Mouse (Mus musculus): ENCODE measurements at regions not wholly inside any gene's neighbourhood (a gene's known extent, or its start where the extent isn't known, plus 50 kb on each side); places are given as distances from the start of the nearest gene placed in this dataset.

GRCm38 (mm10) chr6:117099871-117100270 is 68.5 kb upstream of the Cxcl12 start:
- ATAC-seq (replicated peaks; ENCODE audit: low FRiP score, low TSS enrichment, poor library complexity, severe bottlenecking) = no peak

- no peak for ATAC-seq (replicated peaks; ENCODE audit: low FRiP score, low TSS enrichment, poor library complexity, severe bottlenecking)
These were observed 65.6 kb upstream of the Cxcl12 start for GRCm38 (mm10) chr6:117102693-117103092.

GRCm38 (mm10) chr6:117104047-117104446 is 64.3 kb upstream of the Cxcl12 start:
- ATAC-seq (replicated peaks; ENCODE audit: low FRiP score, low TSS enrichment, poor library complexity, severe bottlenecking) = no peak

GRCm38 (mm10) chr6:117104463-117104862 is 63.9 kb upstream of the Cxcl12 start:
- ATAC-seq (replicated peaks; ENCODE audit: low FRiP score, low TSS enrichment, poor library complexity, severe bottlenecking) = no peak

- no peak for ATAC-seq (replicated peaks; ENCODE audit: low FRiP score, low TSS enrichment, poor library complexity, severe bottlenecking)
These were observed 63.1 kb upstream of the Cxcl12 start for GRCm38 (mm10) chr6:117105182-117105589.

- ATAC-seq (replicated peaks; ENCODE audit: low FRiP score, low TSS enrichment, poor library complexity, severe bottlenecking) = no peak
These were observed 58.0 kb upstream of the Cxcl12 start for GRCm38 (mm10) chr6:117110291-117110690.

GRCm38 (mm10) chr6:117114859-117115258 is 53.5 kb upstream of the Cxcl12 start:
- no peak for ATAC-seq (replicated peaks; ENCODE audit: low FRiP score, low TSS enrichment, poor library complexity, severe bottlenecking)

GRCm38 (mm10) chr6:117118081-117118480 is 50.3 kb upstream of the Cxcl12 start:
- ATAC-seq (replicated peaks; ENCODE audit: low FRiP score, low TSS enrichment, poor library complexity, severe bottlenecking) = no peak

Measured in megakaryocyte-erythroid progenitor cell, adult 5-6 weeks (primary cell).